Mouse (Mus musculus) heart, postnatal 0 days (tissue): ENCODE results near the gene Klf6.

Experiments used
- CTCF ChIP-seq: IDR thresholded peaks from 2 replicates; pipeline ENCODE4 v1.5.1; 2016; ENCODE audit warnings: antibody characterized with exemption, control low read depth, low read depth
- EP300 ChIP-seq: IDR thresholded peaks from 2 replicates; pipeline ENCODE4 v1.6.1; 2016; ENCODE audit warnings: antibody characterized with exemption, low read depth

GRCm38 (mm10) chr13:5842911-5843310, 18.4 kb upstream of the Klf6 start:
- no peak for TF ChIP-seq CTCF
- no peak for TF ChIP-seq EP300
